Mouse (Mus musculus) monocyte, adult 5-6 weeks (primary cell): ENCODE data around the gene Kmt2c. TPM values are rescaled to one million over a fixed set of nuclear protein-coding genes. Genes with fewer than 3 reads are reported as not detected.

Experiments used
- ATAC-seq: fragments of 153-309, 156-312 bp; replicated peaks from 2 replicates; pipeline ENCODE4 v1.8.0; 2017; ENCODE audit warnings: mild to moderate bottlenecking; ENCODE audit not compliant: low TSS enrichment, insufficient number of reproducible peaks, severe bottlenecking, poor library complexity, low FRiP score
- total RNA-seq: library from RNA; stranded (forward); fragments of 200-1000, 200-491, 200-594 nt; gene quantifications from 3 replicates; pipeline ENCODE4 v1.2.3, GENCODE M21; 2017

Kmt2c gene
- total RNA-seq, 1 experiment from 2014 or later: 77.4 TPM

DNA sequence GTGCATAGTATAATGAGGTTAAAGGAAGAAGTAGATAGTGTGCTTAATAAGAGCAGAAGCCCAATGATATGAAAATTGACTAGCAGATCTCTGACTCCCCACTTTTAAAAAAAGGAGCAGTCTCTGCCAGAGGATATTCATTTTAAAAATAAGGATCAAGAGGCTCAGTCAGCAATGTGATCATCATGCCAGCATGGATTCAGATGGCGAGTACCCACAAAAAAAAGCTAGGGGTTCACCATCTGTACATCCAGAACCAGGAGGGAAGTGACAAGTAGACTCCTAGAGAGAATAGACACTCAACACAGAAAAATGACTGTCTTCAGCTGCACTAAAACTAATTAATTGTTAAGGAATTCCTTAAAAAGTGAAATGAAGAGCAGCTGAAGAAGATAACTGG is 76.0 kb downstream of the Kmt2c start:
- no peak for ATAC-seq

DNA sequence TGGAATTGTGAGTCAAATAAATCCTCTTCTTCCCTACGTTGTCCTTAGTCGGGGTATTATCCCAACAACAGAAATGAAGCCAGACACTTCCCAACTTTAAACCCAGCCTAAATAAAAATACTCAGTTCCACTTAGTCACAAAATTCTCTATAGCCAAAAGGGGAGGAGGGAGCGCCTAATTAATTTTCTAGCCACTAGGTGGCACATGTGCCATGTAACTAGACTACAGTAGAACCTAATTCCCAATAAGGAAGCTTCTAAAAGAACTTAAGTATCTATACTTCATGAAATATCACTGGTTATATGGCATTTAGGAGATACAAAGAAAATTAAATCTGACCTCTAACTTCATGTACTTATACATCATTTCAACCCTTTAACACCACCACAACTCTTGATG is 78.0 kb downstream of the Kmt2c start:
- ATAC-seq: peak; percentile 66; the same call in 1 of the 2 replicates

DNA sequence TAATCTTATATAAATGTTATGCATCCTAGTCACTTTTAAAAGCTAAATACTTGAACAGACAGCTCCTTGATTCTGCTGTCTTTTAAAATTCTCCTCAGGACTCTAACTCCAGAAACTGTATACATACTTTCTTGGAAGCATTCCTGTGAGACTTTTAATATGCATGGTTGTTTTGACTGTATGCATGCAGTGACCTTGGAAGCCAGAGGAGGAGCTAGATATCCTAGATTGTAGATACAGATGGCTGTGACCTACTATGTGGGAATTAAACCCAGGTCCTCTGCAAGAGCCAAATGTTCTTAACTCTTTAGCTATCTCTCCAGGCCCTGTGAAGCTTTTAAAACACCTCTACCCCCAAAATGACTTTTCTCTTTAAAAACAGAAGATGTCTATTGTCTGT is 83.2 kb downstream of the Kmt2c start:
- ATAC-seq: no peak

DNA sequence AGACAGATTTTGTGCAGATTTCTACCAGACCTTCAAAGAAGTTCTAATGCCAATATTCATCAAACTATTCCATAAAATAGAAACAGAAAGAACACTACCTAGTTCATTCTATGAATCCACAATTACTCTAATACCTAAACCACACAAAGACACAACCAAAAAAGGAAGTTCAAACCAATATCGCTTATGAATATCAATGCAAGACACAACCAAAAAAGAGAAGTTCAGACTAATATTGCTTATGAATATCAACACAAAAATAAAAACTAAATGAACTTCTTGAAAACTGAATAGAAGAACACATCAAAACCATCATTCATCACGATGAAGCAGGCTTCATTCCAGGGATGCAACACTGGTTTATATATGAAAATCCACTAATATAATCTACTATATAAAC is 101.9 kb downstream of the Kmt2c start:
- ATAC-seq: no peak

DNA sequence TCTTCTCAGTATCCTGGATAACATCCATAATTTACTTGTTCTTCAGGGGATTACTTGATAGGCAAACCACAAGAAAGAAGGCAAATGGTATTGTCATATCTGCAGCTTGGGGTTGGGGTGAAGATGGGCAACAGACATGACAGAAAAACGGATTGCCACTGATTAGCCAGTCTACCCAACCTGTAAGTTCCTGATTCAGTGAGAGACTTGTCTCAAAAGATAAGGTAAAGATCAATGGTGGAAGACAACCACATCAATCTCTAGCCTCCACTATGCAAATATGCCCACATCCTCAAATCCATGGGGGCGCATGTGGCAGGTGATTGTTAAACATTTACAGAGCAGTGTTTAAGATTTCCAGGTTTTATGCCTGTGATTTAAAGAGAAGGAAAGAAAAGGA is 105.9 kb downstream of the Kmt2c start:
- ATAC-seq: no peak

DNA sequence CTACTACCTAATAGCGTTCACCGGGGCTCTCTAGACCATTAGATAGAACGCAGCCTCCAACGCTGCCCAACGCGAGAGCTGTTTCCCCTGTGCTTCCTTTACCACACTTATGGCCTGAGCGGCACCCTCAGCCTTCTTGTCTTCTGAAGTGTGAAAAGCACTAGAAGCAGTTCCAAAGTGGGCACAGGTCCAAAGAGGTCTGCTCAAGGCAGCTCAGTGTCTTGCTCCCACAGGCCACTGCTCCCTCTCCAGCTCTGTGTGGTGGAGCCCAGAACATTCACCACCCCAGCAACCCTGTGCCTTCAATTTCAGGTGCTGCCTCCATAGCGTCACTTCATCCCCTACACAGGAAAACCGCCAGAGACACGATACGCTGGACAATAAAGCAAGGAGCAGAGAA is 115.0 kb downstream of the Kmt2c start:
- ATAC-seq: no peak

DNA sequence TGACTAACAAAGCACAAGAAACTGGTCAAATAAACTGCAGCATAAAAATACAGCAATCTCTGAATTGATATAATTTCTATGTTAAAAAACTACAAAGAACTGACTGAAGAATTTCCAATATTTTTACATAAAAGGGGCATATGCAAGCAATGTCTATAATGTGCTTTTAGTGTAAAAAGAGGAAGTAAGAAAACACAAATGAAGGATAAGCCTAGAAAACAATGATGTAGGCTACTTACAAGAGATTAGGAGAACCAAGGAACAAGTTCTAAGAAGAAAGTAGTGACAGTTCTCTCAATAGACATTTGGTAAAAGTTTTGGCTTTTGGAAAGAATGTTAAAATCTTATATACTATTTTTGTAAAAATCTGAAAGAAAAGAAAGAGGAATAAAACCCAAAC is 119.4 kb downstream of the Kmt2c start:
- no peak for ATAC-seq

DNA sequence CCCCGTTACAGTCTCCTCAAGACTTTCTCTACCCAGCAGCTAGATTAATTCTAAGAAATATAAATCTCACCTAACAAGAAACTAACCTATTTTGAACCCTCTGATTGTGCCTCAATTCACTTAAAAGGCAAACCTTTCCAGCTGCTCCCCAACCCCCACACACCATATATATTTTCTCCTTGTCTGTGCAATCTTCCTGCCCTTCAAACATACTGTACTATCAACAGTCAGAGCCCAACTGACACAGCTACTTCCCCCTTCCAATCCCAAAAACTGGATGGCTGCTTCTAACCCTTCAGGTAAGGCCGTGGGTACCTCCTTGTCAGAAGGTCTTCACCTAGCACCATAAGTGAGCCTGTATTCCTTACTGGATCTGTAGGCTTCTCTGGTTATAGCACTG is 130.2 kb downstream of the Kmt2c start:
- no peak for ATAC-seq

DNA sequence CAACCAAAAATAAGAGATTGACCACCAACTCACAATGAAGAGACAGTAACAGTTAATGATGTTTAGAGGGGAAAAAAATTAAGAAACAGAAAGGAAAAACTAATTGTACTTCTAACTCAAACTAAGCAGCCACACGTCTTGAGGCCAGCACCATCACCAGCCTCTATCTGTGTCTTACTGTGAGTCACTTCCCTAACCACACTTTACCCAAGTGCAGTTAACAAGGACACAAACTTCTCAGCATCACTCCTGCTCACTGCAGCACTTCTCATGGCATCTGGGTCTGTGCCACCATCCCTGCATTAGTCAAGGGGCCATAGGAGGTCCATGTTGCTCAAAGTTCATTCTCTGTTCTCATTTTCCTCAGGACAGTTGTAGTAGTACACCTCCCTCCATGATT is 131.5 kb downstream of the Kmt2c start:
- no peak for ATAC-seq

DNA sequence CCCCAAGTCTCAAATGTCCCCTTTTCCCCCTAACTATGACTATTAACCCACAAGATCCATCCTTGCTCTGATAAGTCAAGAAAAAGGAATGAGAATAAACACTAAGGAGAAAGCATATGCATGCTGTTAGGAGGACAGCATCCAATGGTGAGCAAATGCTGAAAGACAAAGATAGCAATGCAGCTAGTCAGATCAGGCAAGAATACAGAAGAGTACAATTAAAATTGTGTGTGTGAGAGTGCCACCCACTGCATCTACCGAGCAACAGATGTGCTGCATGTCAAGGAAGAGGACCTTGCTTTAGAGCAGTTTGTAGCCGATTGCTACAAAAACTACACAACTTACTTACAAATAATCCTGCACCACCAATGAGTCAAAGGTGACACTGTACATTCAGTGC is 145.1 kb downstream of the Kmt2c start:
- ATAC-seq: no peak

DNA sequence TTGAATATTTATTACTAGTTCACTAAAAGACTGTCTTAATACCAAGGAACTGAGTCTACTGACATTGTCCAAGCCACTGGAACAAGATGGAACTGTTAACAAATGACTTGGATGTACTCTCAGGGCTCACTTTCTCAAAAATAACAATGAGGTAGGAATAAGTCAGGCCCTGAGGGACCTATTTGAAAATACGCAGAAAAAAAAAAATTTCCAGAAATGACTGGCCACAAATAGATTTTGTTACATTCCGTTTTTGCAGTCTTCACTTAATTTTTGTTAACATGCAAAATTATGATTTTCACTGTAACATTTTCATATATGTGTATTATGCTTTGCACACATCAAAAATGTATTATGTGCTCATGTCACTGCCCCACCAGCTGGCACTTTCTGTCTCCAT is 167.3 kb downstream of the Kmt2c start:
- no peak for ATAC-seq

DNA sequence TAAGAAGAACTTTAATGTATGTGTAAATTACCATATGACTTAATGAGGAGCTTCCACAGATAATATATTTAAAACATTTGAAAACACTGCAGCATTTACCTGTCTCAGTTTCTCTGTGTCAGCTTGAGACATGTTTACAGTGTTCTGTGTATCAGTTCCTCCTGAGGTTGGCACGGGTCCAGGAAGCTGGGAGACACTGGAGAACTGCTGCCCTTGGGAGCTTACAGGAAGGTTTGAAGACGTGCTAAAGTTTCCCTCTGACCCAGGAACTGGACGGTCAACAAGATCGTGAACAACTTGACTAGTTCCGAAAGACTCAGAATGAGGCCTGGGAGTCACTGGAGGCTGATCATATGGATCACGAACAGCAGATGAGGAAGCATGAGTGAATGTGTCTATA is 184.7 kb downstream of the Kmt2c start:
- no peak for ATAC-seq

DNA sequence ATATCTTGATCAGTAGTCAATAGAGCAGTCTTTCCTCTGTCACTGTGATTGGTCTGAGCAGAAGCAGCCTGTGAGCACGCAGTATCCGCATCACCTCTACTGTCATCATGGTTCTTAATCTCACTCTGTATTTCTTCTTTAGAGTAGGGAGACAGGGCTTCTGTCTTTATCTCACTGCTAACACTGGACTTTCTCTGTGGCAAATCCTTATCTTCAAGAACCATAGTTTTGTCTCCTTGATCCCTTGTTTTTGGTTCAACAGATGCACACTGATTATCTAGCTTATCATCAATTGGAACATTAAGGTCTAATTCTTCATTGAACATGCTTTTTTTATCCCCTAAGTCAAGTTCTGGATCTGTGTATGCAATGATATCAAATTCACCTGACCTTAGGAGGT is 188.4 kb downstream of the Kmt2c start:
- ATAC-seq: no peak

DNA sequence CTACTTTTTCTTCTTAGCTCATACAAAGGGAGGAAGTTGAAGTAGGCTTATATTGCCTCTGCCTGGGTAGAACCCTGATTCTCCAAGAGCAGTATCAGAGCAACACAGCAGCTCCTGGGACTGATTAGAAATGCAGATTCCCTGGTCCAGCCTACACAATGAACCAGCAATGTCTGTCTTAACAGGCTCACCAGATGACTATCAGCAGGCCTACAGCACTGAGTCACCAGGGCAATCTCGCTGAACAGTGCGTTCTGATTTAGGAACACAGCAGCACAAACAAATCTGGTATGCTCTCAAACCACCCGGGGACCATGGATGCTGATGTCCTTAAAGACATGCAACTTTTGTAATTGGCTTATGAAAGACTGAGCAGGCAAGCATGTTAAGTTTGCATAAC is 201.8 kb downstream of the Kmt2c start:
- no peak for ATAC-seq

DNA sequence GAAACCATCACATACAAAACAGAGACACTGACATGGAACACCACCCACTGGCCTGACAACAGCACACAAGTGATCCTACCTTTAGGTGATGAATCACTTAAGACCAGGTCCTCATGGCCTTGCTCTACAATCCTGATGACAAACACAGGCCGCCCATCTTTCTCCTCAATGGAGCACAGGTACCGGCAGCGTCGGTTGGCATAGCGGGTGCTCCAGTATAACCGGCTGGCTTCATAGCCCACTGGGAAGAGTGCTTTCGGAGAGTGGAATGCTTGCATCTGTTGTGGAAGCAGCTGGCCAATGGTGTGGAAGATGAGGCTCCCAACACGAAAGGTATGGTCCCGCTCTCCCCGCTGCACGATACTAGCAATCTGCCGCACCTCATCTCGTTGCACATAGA is 214.6 kb downstream of the Kmt2c start:
- ATAC-seq: no peak

DNA sequence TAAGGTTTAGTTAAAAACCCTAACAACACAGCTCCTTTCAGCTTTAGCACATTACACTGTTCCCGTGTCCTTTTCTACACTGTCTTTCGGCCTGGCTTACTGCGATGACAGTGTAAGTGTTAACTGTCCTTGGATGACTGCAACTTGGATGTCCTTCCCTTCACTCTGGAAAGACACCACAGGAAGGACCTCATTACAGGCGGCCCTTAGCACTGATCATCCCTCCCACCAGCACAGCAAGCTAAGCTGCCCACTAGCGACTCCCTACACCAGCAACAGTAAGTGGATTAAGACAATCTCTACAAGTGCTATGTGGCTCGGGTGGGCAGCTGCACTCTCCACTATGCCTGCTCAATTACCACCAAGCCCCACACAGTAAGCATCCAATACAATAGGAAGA is 222.2 kb downstream of the Kmt2c start:
- ATAC-seq: no peak

DNA sequence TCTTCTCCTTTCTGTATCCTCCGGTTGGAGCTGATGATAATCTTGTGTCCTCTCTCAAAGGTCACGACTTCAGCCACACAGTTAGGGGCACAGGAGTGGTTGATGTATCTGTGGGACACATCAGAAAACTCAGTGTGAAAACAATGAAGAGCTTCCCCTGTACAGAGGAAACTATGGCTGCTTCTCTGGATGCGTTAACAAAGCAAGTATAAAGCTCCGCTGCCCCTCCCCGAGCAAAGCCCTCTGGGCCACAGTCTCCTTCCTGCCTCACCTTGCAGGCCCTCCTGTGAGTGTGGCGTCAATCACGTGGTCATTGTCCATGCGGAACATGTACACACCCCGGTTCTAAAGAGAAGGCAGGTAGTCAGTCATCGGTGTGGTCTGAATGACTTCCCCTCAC is 223.0 kb downstream of the Kmt2c start:
- no peak for ATAC-seq

DNA sequence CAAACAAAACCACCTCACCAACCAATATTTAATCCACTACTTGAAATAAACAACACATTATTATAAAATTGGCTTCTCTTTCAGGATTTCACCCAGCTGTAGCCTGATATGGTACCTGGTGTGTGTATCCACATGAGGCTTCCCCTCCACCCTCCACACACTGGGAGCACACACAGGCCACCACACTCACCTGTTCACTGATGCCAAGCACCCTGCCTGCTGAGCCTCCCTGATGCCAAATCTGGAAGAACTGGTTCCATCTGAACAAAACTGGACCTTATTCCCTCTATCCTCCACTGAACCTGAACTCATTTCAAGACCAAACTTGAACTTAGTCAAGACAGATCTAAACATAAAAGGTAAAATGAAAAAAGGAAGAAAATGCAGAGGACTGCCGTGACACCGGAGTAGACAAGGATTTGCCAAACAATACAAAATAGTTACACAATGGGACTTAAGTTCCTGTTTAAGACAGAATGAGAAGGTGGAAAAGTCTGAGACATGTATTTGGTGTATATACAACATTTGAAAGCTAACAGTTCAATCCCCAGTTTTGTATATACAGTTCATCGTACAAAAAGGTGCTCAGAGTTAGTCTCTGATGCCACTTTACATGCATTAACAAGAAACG is 230.2 kb downstream of the Kmt2c start:
- ATAC-seq: no peak

DNA sequence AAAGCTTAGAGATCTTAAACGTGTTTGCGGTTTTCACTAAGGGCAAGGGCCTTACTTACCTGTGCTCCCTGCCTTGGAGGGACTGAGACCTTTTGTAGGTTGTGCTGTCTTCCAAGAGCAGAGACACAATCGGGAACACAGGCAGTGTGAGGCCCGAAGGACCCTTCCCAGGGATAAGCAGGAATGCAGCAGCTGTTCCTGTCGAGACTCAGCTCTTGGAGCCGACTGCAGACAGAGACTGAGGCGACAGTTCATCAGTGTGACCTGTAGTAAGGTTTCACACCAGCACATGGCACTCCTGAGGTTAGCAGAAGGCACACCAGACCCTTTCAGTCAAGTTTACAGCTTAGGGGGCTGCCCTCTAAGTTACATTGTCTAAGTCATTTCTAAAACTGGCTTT is 236.3 kb downstream of the Kmt2c start:
- ATAC-seq: no peak

DNA sequence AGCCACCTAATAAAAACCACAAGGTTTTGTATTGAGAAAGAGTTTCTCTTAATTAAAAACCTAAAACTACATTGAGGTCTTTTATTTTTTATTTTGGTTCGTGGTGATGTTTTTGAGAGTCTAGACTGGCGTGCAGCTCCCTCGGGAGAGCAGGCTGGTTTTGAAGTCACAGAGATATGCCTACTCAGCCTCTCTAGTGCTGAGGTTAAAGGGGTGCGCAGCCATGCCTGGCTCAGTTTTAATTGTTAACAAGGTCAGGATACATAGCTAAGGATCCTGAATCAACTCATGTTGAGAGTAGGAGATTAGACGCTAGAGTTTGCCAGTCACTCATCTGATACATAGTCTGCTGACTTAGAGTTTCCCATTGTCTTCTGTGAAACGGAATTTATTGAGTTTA is 237.1 kb downstream of the Kmt2c start:
- ATAC-seq: no peak

DNA sequence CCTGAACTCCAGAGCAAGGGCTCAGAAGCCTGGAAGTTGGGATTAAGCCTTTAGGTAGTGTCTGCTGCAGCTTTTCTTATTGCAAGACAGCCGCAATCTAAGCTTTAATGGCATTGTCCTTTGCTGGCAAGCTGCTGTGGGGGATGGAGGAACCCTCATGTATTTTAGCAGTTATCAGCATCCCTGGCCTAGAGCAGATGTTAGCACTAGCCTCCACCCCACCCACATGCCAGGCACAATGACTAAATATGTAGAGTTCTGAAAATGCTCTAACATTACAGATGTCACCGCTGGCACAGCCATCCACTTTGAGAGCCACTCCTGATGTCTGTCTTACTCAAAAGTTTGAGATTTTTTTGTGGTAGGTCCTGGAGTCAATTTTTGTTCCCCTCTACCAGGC is 241.9 kb downstream of the Kmt2c start:
- no peak for ATAC-seq
